Mouse (Mus musculus): ENCODE measurements around the gene Pfdn6. TPM values are rescaled to one million over a fixed set of nuclear protein-coding genes. Genes with fewer than 3 reads are reported as not detected.
"Not testable (repeated sequence)": the region's sequence is repeated elsewhere in the genome, so short reads cannot be mapped to it uniquely, and the experiment has no call there.

The Pfdn6 gene
- total and polyA plus RNA-seq, 2 experiments from 2014 or later = 47.9 to 185 TPM

GRCm38 (mm10) chr17:33897114-33897794 is 42.9 kb downstream of the Pfdn6 start:
- WGBS = 46% methylated on average over 6 of the region's 6 CpGs
- Histone ChIP-seq H3K36me3 (ENCODE audit: insufficient read depth, low read length) (no peaks in the 10 kb centered on the region), H3K9ac (replicated peaks; ENCODE audit: low read length, poor library complexity, severe bottlenecking) (no peak overlapping the region), H3K4me3 (ENCODE audit: low read depth, low read length) (no peak overlapping the region), H3K4me1 (ENCODE audit: insufficient read depth, low read length) (no peaks in the 10 kb centered on the region), H3K27ac (ENCODE audit: low read depth, low read length) (no peak overlapping the region), H3K4me2 (ENCODE audit: low read depth, low read length, poor library complexity, severe bottlenecking) (no peak overlapping the region), H3K9me3 (ENCODE audit: low read length) (no peaks in the 10 kb centered on the region), H3K27me3 (ENCODE audit: insufficient read depth, low read length) (no peaks in the 10 kb centered on the region)
- TF ChIP-seq CTCF (IDR thresholded peaks at IDR 0.05) = peak; percentile 69
- DNase-seq (ENCODE audit: low spot score) (peak; percentile 67), ATAC-seq (ENCODE audit: low FRiP score) (no peak)

DNA sequence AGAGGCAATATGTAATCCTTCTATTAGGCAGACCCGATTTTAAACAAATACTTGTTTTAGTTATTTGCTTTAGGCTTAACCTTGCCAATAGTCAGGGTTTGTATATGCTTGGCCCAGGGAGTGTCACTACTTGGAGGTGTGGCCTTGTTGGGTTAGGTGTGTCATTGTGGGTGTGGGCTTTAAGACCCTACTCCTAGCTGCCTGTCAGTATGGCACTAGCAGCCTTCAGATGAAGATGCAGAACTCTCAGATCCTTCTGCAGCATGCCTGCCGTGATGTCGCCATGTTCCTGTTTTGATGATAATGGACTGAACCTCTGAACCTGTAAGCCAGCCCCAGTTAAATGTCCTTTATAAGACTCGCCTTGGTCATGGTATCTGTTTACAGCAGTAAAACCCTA is 47.1 kb downstream of the Pfdn6 start:
- ATAC-seq (ENCODE audit: low FRiP score); H3K4me3 ChIP-seq (ENCODE audit: low read depth, low read length); H3K4me2 ChIP-seq (ENCODE audit: low read depth, low read length, poor library complexity, severe bottlenecking); H3K4me1 ChIP-seq (ENCODE audit: insufficient read depth, low read length); H3K27ac ChIP-seq (ENCODE audit: low read depth, low read length); DNase-seq (ENCODE audit: low spot score); H3K36me3 ChIP-seq (ENCODE audit: insufficient read depth, low read length); H3K9ac ChIP-seq (replicated peaks; ENCODE audit: low read length, poor library complexity, severe bottlenecking); H3K9me3 ChIP-seq (ENCODE audit: low read length); H3K27me3 ChIP-seq (ENCODE audit: insufficient read depth, low read length): not testable (repeated sequence)
- WGBS = 79% methylated on average over 4 of the region's 4 CpGs

GRCm38 (mm10) chr17:33892429-33892828 is 47.7 kb downstream of the Pfdn6 start:
- no peak for TF ChIP-seq CTCF (IDR thresholded peaks at IDR 0.05)
- WGBS = 17% methylated on average over 7 of the region's 7 CpGs
- no peaks in the 10 kb centered on the region for H3K4me1 ChIP-seq (ENCODE audit: insufficient read depth, low read length)
- no peak overlapping the region for H3K27ac ChIP-seq (ENCODE audit: low read depth, low read length)
- H3K36me3 ChIP-seq (ENCODE audit: insufficient read depth, low read length) = no peaks in the 10 kb centered on the region
- ATAC-seq (ENCODE audit: low FRiP score) = no peak
- H3K9me3 ChIP-seq (ENCODE audit: low read length) = no peaks in the 10 kb centered on the region
- H3K4me2 ChIP-seq (ENCODE audit: low read depth, low read length, poor library complexity, severe bottlenecking) = no peak overlapping the region
- no peak for DNase-seq (ENCODE audit: low spot score)
- no peak overlapping the region for H3K4me3 ChIP-seq (ENCODE audit: low read depth, low read length)
- no peak overlapping the region for H3K9ac ChIP-seq (replicated peaks; ENCODE audit: low read length, poor library complexity, severe bottlenecking)
- no peaks in the 10 kb centered on the region for H3K27me3 ChIP-seq (ENCODE audit: insufficient read depth, low read length)

GRCm38 (mm10) chr17:33891892-33892291 is 48.3 kb downstream of the Pfdn6 start:
- not testable (repeated sequence) for H3K4me1 ChIP-seq (ENCODE audit: insufficient read depth, low read length); H3K4me2 ChIP-seq (ENCODE audit: low read depth, low read length, poor library complexity, severe bottlenecking); H3K4me3 ChIP-seq (ENCODE audit: low read depth, low read length); DNase-seq (ENCODE audit: low spot score); H3K27ac ChIP-seq (ENCODE audit: low read depth, low read length); ATAC-seq (ENCODE audit: low FRiP score); H3K27me3 ChIP-seq (ENCODE audit: insufficient read depth, low read length); H3K9me3 ChIP-seq (ENCODE audit: low read length); H3K36me3 ChIP-seq (ENCODE audit: insufficient read depth, low read length); H3K9ac ChIP-seq (replicated peaks; ENCODE audit: low read length, poor library complexity, severe bottlenecking)
- TF ChIP-seq CTCF (IDR thresholded peaks at IDR 0.05) = peak; percentile 18; the same call in 1 of the 2 replicates
- WGBS = 69% methylated on average over 6 of the region's 6 CpGs

GRCm38 (mm10) chr17:33891357-33891756 is 48.8 kb downstream of the Pfdn6 start:
- Histone ChIP-seq H3K4me1 (ENCODE audit: insufficient read depth, low read length) (no peaks in the 10 kb centered on the region), H3K9ac (replicated peaks; ENCODE audit: low read length, poor library complexity, severe bottlenecking) (no peak overlapping the region), H3K4me2 (ENCODE audit: low read depth, low read length, poor library complexity, severe bottlenecking) (no peak overlapping the region), H3K27me3 (ENCODE audit: insufficient read depth, low read length) (no peaks in the 10 kb centered on the region), H3K36me3 (ENCODE audit: insufficient read depth, low read length) (no peaks in the 10 kb centered on the region), H3K27ac (ENCODE audit: low read depth, low read length) (no peak overlapping the region), H3K9me3 (ENCODE audit: low read length) (no peaks in the 10 kb centered on the region), H3K4me3 (ENCODE audit: low read depth, low read length) (no peak overlapping the region)
- no peak for TF ChIP-seq CTCF (IDR thresholded peaks at IDR 0.05)
- no peak for DNase-seq (ENCODE audit: low spot score)
- ATAC-seq (ENCODE audit: low FRiP score) = no peak
- WGBS = 68% methylated on average over 2 of the region's 2 CpGs

DNA sequence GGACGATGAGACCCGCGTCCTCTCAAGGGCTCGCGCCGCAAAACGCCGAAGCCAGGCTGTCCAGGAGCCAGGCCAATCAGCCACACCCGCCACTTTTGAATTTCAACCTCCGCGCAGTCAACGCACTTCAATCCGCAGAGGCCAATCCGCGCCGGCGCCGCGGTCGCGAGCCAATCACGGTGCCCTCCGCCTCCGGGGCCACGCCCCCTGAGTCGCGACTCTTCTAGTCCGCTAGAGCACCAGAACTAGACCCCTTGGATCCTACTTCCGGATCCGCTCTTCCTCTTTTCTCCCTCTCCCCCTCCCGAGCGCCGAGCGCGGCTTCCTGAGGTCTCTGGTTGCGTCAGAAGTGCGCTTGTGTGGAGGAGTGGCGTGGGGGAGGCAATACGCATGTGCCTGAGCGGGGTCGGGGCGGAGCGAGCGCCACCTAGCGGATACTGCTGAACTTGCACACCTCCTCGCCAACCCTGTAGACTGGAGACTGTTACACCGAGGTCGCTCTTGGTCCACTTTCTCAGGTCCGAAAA is 49.5 kb downstream of the Pfdn6 start, which contains the start of gene Kifc1:
Gene Kifc1 (minus strand): TSS at position 129 of the 527 bp plus-strand sequence.
- H3K4me1 ChIP-seq (ENCODE audit: insufficient read depth, low read length) = no peaks in the 10 kb centered on the region
- WGBS = under 1% methylated on average over 49 of the region's 49 CpGs
- peak; percentile 99 for ATAC-seq (ENCODE audit: low FRiP score)

GRCm38 (mm10) chr17:33889941-33890532 is 50.1 kb downstream of the Pfdn6 start:
- H3K27me3 ChIP-seq (ENCODE audit: insufficient read depth, low read length); H3K9me3 ChIP-seq (ENCODE audit: low read length); H3K4me1 ChIP-seq (ENCODE audit: insufficient read depth, low read length); DNase-seq (ENCODE audit: low spot score); H3K27ac ChIP-seq (ENCODE audit: low read depth, low read length); H3K36me3 ChIP-seq (ENCODE audit: insufficient read depth, low read length); H3K9ac ChIP-seq (replicated peaks; ENCODE audit: low read length, poor library complexity, severe bottlenecking); ATAC-seq (ENCODE audit: low FRiP score): not testable (repeated sequence)
- peak overlapping the region; percentile 66 for H3K4me2 ChIP-seq (ENCODE audit: low read depth, low read length, poor library complexity, severe bottlenecking)
- peak overlapping the region; percentile 50 for H3K4me3 ChIP-seq (ENCODE audit: low read depth, low read length)
- under 1% methylated on average over 44 of the region's 44 CpGs for WGBS

More for the DNA sequence above, 49.5 kb downstream of the Pfdn6 start, which contains the start of gene Kifc1:
- peak within 1 kb of the TSS; percentile 66 for H3K4me2 ChIP-seq (ENCODE audit: low read depth, low read length, poor library complexity, severe bottlenecking)
- H3K36me3 ChIP-seq (ENCODE audit: insufficient read depth, low read length) = no peaks in the 10 kb centered on the region
- DNase-seq (ENCODE audit: low spot score) = peak; percentile 100
- H3K4me3 ChIP-seq (ENCODE audit: low read depth, low read length) = peak within 1 kb of the TSS; percentile 50
- no peaks in the 10 kb centered on the region for H3K27me3 ChIP-seq (ENCODE audit: insufficient read depth, low read length)
- TF ChIP-seq CTCF (IDR thresholded peaks at IDR 0.05) = peak; percentile 100
- H3K27ac ChIP-seq (ENCODE audit: low read depth, low read length) = no peak within 1 kb of the TSS
- H3K9me3 ChIP-seq (ENCODE audit: low read length) = no peaks in the 10 kb centered on the region
- no peak within 1 kb of the TSS; the same call in 1 of the 2 replicates for H3K9ac ChIP-seq (replicated peaks; ENCODE audit: low read length, poor library complexity, severe bottlenecking)

Data from midbrain, postnatal 0 days (tissue).